Mouse (Mus musculus): Measurements from ENCODE around the gene Emilin1.
A peak's percentile ranks its signal among the peaks of the same experiment; 100 is the strongest.

- no peak for TF ChIP-seq CTCF (IDR thresholded peaks at IDR 0.05; ENCODE audit: control insufficient read depth, insufficient read depth, low read length)
- 0 out of 2 replicates have a peak, but pooled peaks have one; percentile 22 for TF ChIP-seq POLR2A (IDR thresholded peaks at IDR 0.05; ENCODE audit: borderline replicate concordance, control insufficient read depth, low read depth, low read length)
These were observed at the start of gene Emilin1 for GRCm38 (mm10) chr5:30913060-30913841.
